Mouse (Mus musculus): ENCODE data around the gene Ndufs8.

DNA sequence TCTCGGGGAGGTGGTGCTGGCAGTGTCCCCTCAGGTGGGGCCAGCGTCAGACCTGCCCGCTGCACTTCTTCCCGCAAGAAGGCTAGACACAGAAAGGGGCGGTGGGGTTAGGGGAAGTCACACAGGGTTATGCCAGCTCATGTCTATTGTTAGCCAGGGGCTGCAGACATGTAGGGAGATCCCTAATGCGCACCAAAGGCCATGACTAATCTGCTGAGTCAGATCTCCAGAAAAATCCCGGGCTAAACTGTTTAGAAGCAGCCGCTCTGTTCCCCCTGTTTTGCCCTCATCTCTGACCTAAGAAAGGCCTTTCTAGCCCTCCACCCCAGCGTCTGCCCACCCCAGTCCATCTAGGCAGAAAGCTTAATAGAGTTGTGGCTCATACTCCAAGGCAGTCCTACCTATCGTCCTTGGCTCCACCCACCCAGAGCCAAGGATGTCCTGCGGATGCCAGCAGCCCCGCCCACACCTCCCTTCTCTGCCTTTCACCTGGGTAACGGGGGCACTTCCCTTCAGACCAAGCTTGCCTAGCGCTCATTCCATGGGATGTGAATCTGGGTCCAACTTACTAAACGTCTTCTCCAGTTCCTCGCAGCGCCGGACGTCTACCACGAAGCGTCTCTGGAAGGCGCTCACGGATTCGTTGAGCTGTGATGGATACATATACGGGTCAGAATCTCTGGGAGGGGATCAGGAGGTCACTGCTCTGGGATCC is 8.8 kb downstream of the Ndufs8 start:
- TF ChIP-seq FLI1 (IDR thresholded peaks at IDR 0.05; ENCODE audit: low read length): no peak
- no peak for TF ChIP-seq GATA1 (IDR thresholded peaks at IDR 0.05; ENCODE audit: borderline replicate concordance, low read length)

Data from megakaryocyte, embryonic 14.5 days (primary cell).